Mouse (Mus musculus): ENCODE measurements around the gene Tlcd2. TPM values are rescaled to one million over a fixed set of nuclear protein-coding genes. Genes with fewer than 3 reads are reported as not detected.

Tlcd2 gene
- polyA plus RNA-seq, 1 experiment from 2014 or later, result 11.0 TPM

GRCm38 (mm10) chr11:75441034-75441433, 20.5 kb upstream of the Tlcd2 start:
- ATAC-seq (ENCODE audit: insufficient read depth, low FRiP score, low TSS enrichment) (no peak), DNase-seq (ENCODE audit: low spot score) (no peak)
- Histone ChIP-seq H3K4me1 (ENCODE audit: control insufficient read depth, insufficient read depth, low read length) (no peaks in the 10 kb centered on the region), H3K27ac (ENCODE audit: low read depth, low read length) (no peak overlapping the region), H3K4me2 (ENCODE audit: low read depth) (no peak overlapping the region), H3K27me3 (ENCODE audit: control insufficient read depth, insufficient read depth, low read length) (no peaks in the 10 kb centered on the region), H3K36me3 (ENCODE audit: control insufficient read depth, insufficient read depth, low read length) (no peaks in the 10 kb centered on the region), H3K9me3 (ENCODE audit: control insufficient read depth, low read length) (no peaks in the 10 kb centered on the region), H3K9ac (ENCODE audit: low read length) (no peak overlapping the region), H3K4me3 (ENCODE audit: low read depth, low read length) (no peak overlapping the region)
- WGBS, result 77% methylated on average over 7 of the region's 7 CpGs

- H3K27ac ChIP-seq (ENCODE audit: low read depth, low read length), result no peak overlapping the region
- ATAC-seq (ENCODE audit: insufficient read depth, low FRiP score, low TSS enrichment) (no peak), DNase-seq (ENCODE audit: low spot score) (no peak)
- H3K4me1 ChIP-seq (ENCODE audit: control insufficient read depth, insufficient read depth, low read length), result no peaks in the 10 kb centered on the region
- H3K4me3 ChIP-seq (ENCODE audit: low read depth, low read length), result no peak overlapping the region
- no peak overlapping the region for H3K9ac ChIP-seq (ENCODE audit: low read length)
- H3K36me3 ChIP-seq (ENCODE audit: control insufficient read depth, insufficient read depth, low read length), result no peaks in the 10 kb centered on the region
- WGBS, result 92% methylated on average over 16 of the region's 16 CpGs
- H3K9me3 ChIP-seq (ENCODE audit: control insufficient read depth, low read length), result no peaks in the 10 kb centered on the region
- H3K4me2 ChIP-seq (ENCODE audit: low read depth), result no peak overlapping the region
- no peaks in the 10 kb centered on the region for H3K27me3 ChIP-seq (ENCODE audit: control insufficient read depth, insufficient read depth, low read length)
These were observed 19.9 kb upstream of the Tlcd2 start for GRCm38 (mm10) chr11:75441601-75442000.

GRCm38 (mm10) chr11:75443711-75444110, 17.8 kb upstream of the Tlcd2 start:
- Histone ChIP-seq H3K9me3 (ENCODE audit: control insufficient read depth, low read length) (no peaks in the 10 kb centered on the region), H3K9ac (ENCODE audit: low read length) (no peak overlapping the region), H3K27ac (ENCODE audit: low read depth, low read length) (no peak overlapping the region), H3K4me3 (ENCODE audit: low read depth, low read length) (no peak overlapping the region), H3K4me1 (ENCODE audit: control insufficient read depth, insufficient read depth, low read length) (no peaks in the 10 kb centered on the region), H3K27me3 (ENCODE audit: control insufficient read depth, insufficient read depth, low read length) (no peaks in the 10 kb centered on the region), H3K36me3 (ENCODE audit: control insufficient read depth, insufficient read depth, low read length) (peaks cover 5% of the 10 kb centered on the region; the same call in 1 of the 2 replicates), H3K4me2 (ENCODE audit: low read depth) (no peak overlapping the region)
- no peak for ATAC-seq (ENCODE audit: insufficient read depth, low FRiP score, low TSS enrichment)
- no peak for DNase-seq (ENCODE audit: low spot score)
- 19% methylated on average over 8 of the region's 8 CpGs for WGBS

- no peaks in the 10 kb centered on the region for H3K27me3 ChIP-seq (ENCODE audit: control insufficient read depth, insufficient read depth, low read length)
- WGBS, result 83% methylated on average over 3 of the region's 3 CpGs
- no peak for DNase-seq (ENCODE audit: low spot score)
- H3K27ac ChIP-seq (ENCODE audit: low read depth, low read length), result no peak overlapping the region
- no peak overlapping the region for H3K4me2 ChIP-seq (ENCODE audit: low read depth)
- peaks cover 5% of the 10 kb centered on the region; the same call in 1 of the 2 replicates for H3K36me3 ChIP-seq (ENCODE audit: control insufficient read depth, insufficient read depth, low read length)
- ATAC-seq (ENCODE audit: insufficient read depth, low FRiP score, low TSS enrichment), result no peak
- peaks cover 3% of the 10 kb centered on the region; the same call in 1 of the 2 replicates for H3K4me1 ChIP-seq (ENCODE audit: control insufficient read depth, insufficient read depth, low read length)
- no peak overlapping the region for H3K9ac ChIP-seq (ENCODE audit: low read length)
- no peak overlapping the region for H3K4me3 ChIP-seq (ENCODE audit: low read depth, low read length)
- H3K9me3 ChIP-seq (ENCODE audit: control insufficient read depth, low read length), result no peaks in the 10 kb centered on the region
These were observed 12.9 kb upstream of the Tlcd2 start for GRCm38 (mm10) chr11:75448575-75448974.

- peaks cover 5% of the 10 kb centered on the region; the same call in 1 of the 2 replicates for H3K36me3 ChIP-seq (ENCODE audit: control insufficient read depth, insufficient read depth, low read length)
- no peak overlapping the region for H3K27ac ChIP-seq (ENCODE audit: low read depth, low read length)
- 86% methylated on average over 7 of the region's 7 CpGs for WGBS
- DNase-seq (ENCODE audit: low spot score), result no peak
- no peak overlapping the region for H3K4me2 ChIP-seq (ENCODE audit: low read depth)
- H3K9me3 ChIP-seq (ENCODE audit: control insufficient read depth, low read length), result no peaks in the 10 kb centered on the region
- no peak overlapping the region for H3K9ac ChIP-seq (ENCODE audit: low read length)
- no peaks in the 10 kb centered on the region for H3K27me3 ChIP-seq (ENCODE audit: control insufficient read depth, insufficient read depth, low read length)
- H3K4me1 ChIP-seq (ENCODE audit: control insufficient read depth, insufficient read depth, low read length), result peaks cover 7% of the 10 kb centered on the region
- no peak overlapping the region for H3K4me3 ChIP-seq (ENCODE audit: low read depth, low read length)
- ATAC-seq (ENCODE audit: insufficient read depth, low FRiP score, low TSS enrichment), result no peak
These were observed 11.8 kb upstream of the Tlcd2 start for GRCm38 (mm10) chr11:75449695-75450094.

GRCm38 (mm10) chr11:75450304-75450908, 11.1 kb upstream of the Tlcd2 start:
- no peak overlapping the region for H3K4me3 ChIP-seq (ENCODE audit: low read depth, low read length)
- ATAC-seq (ENCODE audit: insufficient read depth, low FRiP score, low TSS enrichment) (no peak), DNase-seq (ENCODE audit: low spot score) (no peak)
- no peaks in the 10 kb centered on the region for H3K27me3 ChIP-seq (ENCODE audit: control insufficient read depth, insufficient read depth, low read length)
- H3K4me1 ChIP-seq (ENCODE audit: control insufficient read depth, insufficient read depth, low read length), result peaks cover 7% of the 10 kb centered on the region
- no peak overlapping the region; the same call in 1 of the 2 replicates for H3K9ac ChIP-seq (ENCODE audit: low read length)
- H3K4me2 ChIP-seq (ENCODE audit: low read depth), result no peak overlapping the region
- H3K9me3 ChIP-seq (ENCODE audit: control insufficient read depth, low read length), result no peaks in the 10 kb centered on the region
- 90% methylated on average over 8 of the region's 8 CpGs for WGBS
- H3K27ac ChIP-seq (ENCODE audit: low read depth, low read length), result no peak overlapping the region
- peaks cover 5% of the 10 kb centered on the region; the same call in 1 of the 2 replicates for H3K36me3 ChIP-seq (ENCODE audit: control insufficient read depth, insufficient read depth, low read length)

GRCm38 (mm10) chr11:75450936-75451335, 10.6 kb upstream of the Tlcd2 start:
- H3K4me2 ChIP-seq (ENCODE audit: low read depth), result no peak overlapping the region
- no peaks in the 10 kb centered on the region for H3K9me3 ChIP-seq (ENCODE audit: control insufficient read depth, low read length)
- no peaks in the 10 kb centered on the region for H3K27me3 ChIP-seq (ENCODE audit: control insufficient read depth, insufficient read depth, low read length)
- peaks cover 5% of the 10 kb centered on the region; the same call in 1 of the 2 replicates for H3K36me3 ChIP-seq (ENCODE audit: control insufficient read depth, insufficient read depth, low read length)
- no peak overlapping the region for H3K4me3 ChIP-seq (ENCODE audit: low read depth, low read length)
- 86% methylated on average over 15 of the region's 15 CpGs for WGBS
- DNase-seq (ENCODE audit: low spot score) (no peak), ATAC-seq (ENCODE audit: insufficient read depth, low FRiP score, low TSS enrichment) (no peak)
- H3K4me1 ChIP-seq (ENCODE audit: control insufficient read depth, insufficient read depth, low read length), result peaks cover 7% of the 10 kb centered on the region
- no peak overlapping the region; the same call in 1 of the 2 replicates for H3K9ac ChIP-seq (ENCODE audit: low read length)
- no peak overlapping the region for H3K27ac ChIP-seq (ENCODE audit: low read depth, low read length)

- 86% methylated on average over 8 of the region's 8 CpGs for WGBS
- no peak for DNase-seq (ENCODE audit: low spot score)
- Histone ChIP-seq H3K27me3 (ENCODE audit: control insufficient read depth, insufficient read depth, low read length) (no peaks in the 10 kb centered on the region), H3K9me3 (ENCODE audit: control insufficient read depth, low read length) (no peaks in the 10 kb centered on the region), H3K4me3 (ENCODE audit: low read depth, low read length) (no peak overlapping the region), H3K4me2 (ENCODE audit: low read depth) (no peak overlapping the region), H3K27ac (ENCODE audit: low read depth, low read length) (no peak overlapping the region), H3K4me1 (ENCODE audit: control insufficient read depth, insufficient read depth, low read length) (peaks cover 7% of the 10 kb centered on the region), H3K36me3 (ENCODE audit: control insufficient read depth, insufficient read depth, low read length) (peaks cover 5% of the 10 kb centered on the region; the same call in 1 of the 2 replicates), H3K9ac (ENCODE audit: low read length) (no peak overlapping the region)
- ATAC-seq (ENCODE audit: insufficient read depth, low FRiP score, low TSS enrichment), result no peak
These were observed 9.4 kb upstream of the Tlcd2 start for GRCm38 (mm10) chr11:75452081-75452480.

- Histone ChIP-seq H3K36me3 (ENCODE audit: control insufficient read depth, insufficient read depth, low read length) (peaks cover 3% of the 10 kb centered on the region; the same call in 1 of the 2 replicates), H3K4me2 (ENCODE audit: low read depth) (no peak overlapping the region), H3K4me1 (ENCODE audit: control insufficient read depth, insufficient read depth, low read length) (peaks cover 7% of the 10 kb centered on the region), H3K27ac (ENCODE audit: low read depth, low read length) (no peak overlapping the region), H3K9me3 (ENCODE audit: control insufficient read depth, low read length) (no peaks in the 10 kb centered on the region), H3K4me3 (ENCODE audit: low read depth, low read length) (no peak overlapping the region), H3K27me3 (ENCODE audit: control insufficient read depth, insufficient read depth, low read length) (no peaks in the 10 kb centered on the region), H3K9ac (ENCODE audit: low read length) (no peak overlapping the region)
- DNase-seq (ENCODE audit: low spot score) (no peak), ATAC-seq (ENCODE audit: insufficient read depth, low FRiP score, low TSS enrichment) (no peak)
- WGBS, result 93% methylated on average over 31 of the region's 31 CpGs
These were observed 8.5 kb upstream of the Tlcd2 start for GRCm38 (mm10) chr11:75452812-75453557.

Measured in neural tube, embryonic 11.5 days (tissue).